Mouse (Mus musculus) hindbrain, embryonic 14.5 days (tissue): ENCODE results near the gene Unc5c. TPM values are rescaled to one million over a fixed set of nuclear protein-coding genes. Genes with fewer than 3 reads are reported as not detected.
A peak's percentile ranks its signal among the peaks of the same experiment; 100 is the strongest.

Experiments
- ATAC-seq: fragments of 200-750 bp; cut with Nextera tagmentation; 2 replicates; pipeline ENCODE4 v1.8.0; 2017; ENCODE audit warnings: moderate number of reproducible peaks, mild to moderate bottlenecking, moderate TSS enrichment, moderate library complexity; ENCODE audit not compliant: low FRiP score
- DNase-seq: peaks from one replicate; pipeline ENCODE4 v3.0.0-alpha.2; 2015; ENCODE audit warnings: low spot score
- H3K27ac ChIP-seq: fragments of 300-500 bp; sonication (generic); 2 replicates; pipeline ENCODE4 v1.5.1; 2014; ENCODE audit warnings: mild to moderate bottlenecking, moderate library complexity
- H3K27me3 ChIP-seq: fragments of 300-500 bp; sonication (generic); 2 replicates; pipeline ENCODE4 v1.6.1; 2014; ENCODE audit warnings: mild to moderate bottlenecking, low read length, mixed read lengths; ENCODE audit not compliant: control insufficient read depth, insufficient read depth
- H3K36me3 ChIP-seq: fragments of 300-500 bp; sonication (generic); replicated peaks from 2 replicates; pipeline ENCODE4 v1.6.1; 2014; ENCODE audit not compliant: control insufficient read depth, insufficient read depth
- H3K4me1 ChIP-seq: fragments of 300-500 bp; sonication (generic); replicated peaks from 2 replicates; pipeline ENCODE4 v1.6.1; 2014; ENCODE audit warnings: antibody characterized with exemption, low read length, mixed read lengths; ENCODE audit not compliant: control insufficient read depth, insufficient read depth
- H3K4me2 ChIP-seq: fragments of 300-500 bp; sonication (generic); replicated peaks from 2 replicates; pipeline ENCODE4 v1.6.1; 2014; ENCODE audit warnings: mild to moderate bottlenecking, moderate library complexity
- H3K4me3 ChIP-seq: fragments of 300-500 bp; sonication (generic); replicated peaks from 2 replicates; pipeline ENCODE4 v1.5.1; 2014; ENCODE audit warnings: mild to moderate bottlenecking, low read length
- H3K9ac ChIP-seq: fragments of 300-500 bp; sonication (generic); 2 replicates; pipeline ENCODE4 v1.6.1; 2014
- H3K9me3 ChIP-seq: fragments of 300-500 bp; sonication (generic); 2 replicates; pipeline ENCODE4 v1.6.1; 2016; ENCODE audit warnings: low read length; ENCODE audit not compliant: control insufficient read depth
- WGBS: fragments of 180-500 bp; shearing (Covaris S2); extraction: QIAGEN DNeasy Blood & Tissue Kit; methylation state at CpG from one replicate; pipeline ENCODE4 v1.1.7; 2014; 5-methylcytosine and 5-hydroxymethylcytosine counted together
- polyA plus RNA-seq: library from polyadenylated mRNA; unstranded; fragments of >200 nt; fragmentation: Nextera tagmentation; extraction: Ambion mirVana; gene quantifications from 2 replicates; pipeline ENCODE4 v1.2.1, GENCODE M21; 2014

The Unc5c gene
- polyA plus RNA-seq, 1 experiment from 2014 or later, result 24.4 TPM

DNA sequence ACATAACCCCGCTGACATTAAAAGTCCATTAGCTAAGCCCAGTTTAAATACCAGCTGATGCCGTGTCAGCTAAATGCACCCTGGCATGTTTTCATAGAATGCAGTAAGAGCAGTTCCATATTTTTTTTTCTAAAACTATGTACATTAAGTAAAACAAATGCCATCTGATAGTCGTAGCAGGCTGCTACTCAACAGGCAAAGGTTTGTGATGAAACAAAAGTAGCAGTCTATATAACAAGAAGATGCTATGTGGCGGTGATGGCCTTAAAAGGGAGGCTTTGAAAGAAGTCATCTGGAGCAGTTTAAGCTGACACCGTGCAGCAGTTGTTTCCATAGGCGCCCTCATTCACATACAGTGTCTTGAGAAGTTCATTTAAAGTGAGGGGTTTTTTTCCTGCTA, 10.9 kb downstream of the Unc5c start:
- ATAC-seq (no peak), DNase-seq (no peak)
- Histone ChIP-seq H3K36me3 (no peaks in the 10 kb centered on the region), H3K27ac (no peak overlapping the region), H3K4me1 (0 out of 2 replicates have a peak, but pooled peaks cover 3% of the 10 kb centered on the region), H3K27me3 (no peaks in the 10 kb centered on the region), H3K9me3 (no peaks in the 10 kb centered on the region), H3K9ac (no peak overlapping the region), H3K4me3 (no peak overlapping the region), H3K4me2 (0 out of 2 replicates have a peak overlapping the region, but pooled peaks have one; percentile 1)
- WGBS, result 66% methylated on average over 6 of the region's 6 CpGs

DNA sequence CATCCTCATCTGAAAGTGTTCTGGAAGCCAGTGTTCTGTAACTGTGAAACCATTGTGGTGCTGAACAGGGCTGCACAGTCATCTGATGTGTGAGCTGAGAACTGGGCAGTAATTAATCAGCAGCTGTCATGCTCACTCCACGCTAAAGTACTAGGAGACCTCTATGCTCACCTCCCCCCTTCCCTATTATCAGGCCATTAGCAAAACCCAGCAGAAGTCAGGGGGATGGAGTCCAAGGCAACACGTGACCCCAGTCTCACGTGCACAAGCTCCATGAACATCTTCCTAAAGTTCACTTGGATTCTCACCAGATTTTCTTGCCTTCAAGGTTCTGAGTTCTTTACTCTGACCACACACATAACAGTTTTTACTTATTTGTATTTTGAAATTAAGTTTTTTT, 11.7 kb downstream of the Unc5c start:
- ATAC-seq, result peak; percentile 71; the same call in 1 of the 2 replicates
- WGBS, result 19% methylated on average over 3 of the region's 3 CpGs
- no peak for DNase-seq
- Histone ChIP-seq H3K27ac (no peak overlapping the region), H3K36me3 (no peaks in the 10 kb centered on the region), H3K27me3 (no peaks in the 10 kb centered on the region), H3K4me1 (0 out of 2 replicates have a peak, but pooled peaks cover 3% of the 10 kb centered on the region), H3K9me3 (no peaks in the 10 kb centered on the region), H3K9ac (no peak overlapping the region), H3K4me3 (no peak overlapping the region), H3K4me2 (no peak overlapping the region)

DNA sequence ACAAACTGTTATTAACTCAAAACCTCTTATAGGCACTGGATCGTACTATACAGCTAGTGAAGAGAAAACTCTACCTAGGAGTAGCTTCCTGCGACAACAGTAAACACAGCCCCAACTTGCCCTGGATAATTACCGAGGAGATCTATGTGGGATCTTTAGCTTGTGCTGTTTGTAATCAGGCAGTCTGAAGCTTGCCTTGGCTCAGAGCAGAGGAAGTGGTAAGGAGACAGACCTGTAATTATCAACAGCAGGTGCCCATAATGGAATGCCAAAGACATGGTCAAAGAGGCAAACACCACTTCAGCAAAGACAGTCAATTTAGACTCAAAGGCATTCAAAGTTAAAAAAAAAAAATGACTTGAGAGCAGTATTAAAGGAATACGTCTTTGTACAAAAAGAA, 17.4 kb downstream of the Unc5c start:
- Histone ChIP-seq H3K27me3 (no peaks in the 10 kb centered on the region), H3K4me1 (no peaks in the 10 kb centered on the region), H3K27ac (no peak overlapping the region), H3K36me3 (no peaks in the 10 kb centered on the region), H3K9ac (no peak overlapping the region), H3K9me3 (no peaks in the 10 kb centered on the region), H3K4me3 (no peak overlapping the region), H3K4me2 (no peak overlapping the region)
- ATAC-seq, result no peak
- no peak for DNase-seq
- 87% methylated on average over 4 of the region's 4 CpGs for WGBS

DNA sequence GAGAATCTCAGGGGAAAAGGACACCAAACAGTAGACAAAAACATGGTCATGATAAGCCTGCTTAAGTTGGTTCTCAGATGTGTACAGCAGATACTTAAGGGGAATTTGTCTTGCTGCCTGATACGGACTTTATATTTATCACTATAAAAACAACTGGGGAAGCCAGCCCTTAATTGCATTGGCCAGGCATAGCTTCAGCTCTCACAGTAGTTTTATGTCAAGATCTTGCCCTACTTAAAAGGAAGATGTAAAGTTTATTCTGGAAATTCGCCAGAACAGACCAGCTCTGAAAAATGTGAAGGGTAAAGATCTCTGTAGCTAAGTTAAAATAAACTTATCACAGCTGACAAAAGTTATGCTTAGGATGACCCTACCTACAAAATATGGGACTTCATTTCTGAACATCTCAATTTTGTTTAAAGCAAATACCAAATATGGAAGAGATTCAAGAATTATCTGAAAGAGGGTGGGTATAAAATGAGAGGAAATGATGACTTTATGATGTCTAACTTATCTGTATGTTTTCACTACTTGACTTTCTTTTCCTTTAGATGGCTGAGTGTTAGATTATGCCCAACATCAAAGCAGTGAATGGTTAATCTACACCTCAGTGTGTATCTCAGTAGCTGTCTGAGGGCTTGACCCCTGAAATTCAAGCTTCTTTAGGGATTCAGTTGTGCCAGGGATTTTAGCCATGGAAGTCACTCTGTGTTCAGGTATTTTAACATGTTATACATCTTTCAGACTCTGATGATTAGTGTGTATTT, 18.8 kb downstream of the Unc5c start:
- WGBS, result 78% methylated on average over 2 of the region's 2 CpGs
- Histone ChIP-seq H3K4me3 (no peak overlapping the region), H3K27me3 (no peaks in the 10 kb centered on the region), H3K36me3 (no peaks in the 10 kb centered on the region), H3K4me1 (no peaks in the 10 kb centered on the region), H3K27ac (no peak overlapping the region), H3K4me2 (no peak overlapping the region), H3K9me3 (no peaks in the 10 kb centered on the region), H3K9ac (no peak overlapping the region)
- DNase-seq, result no peak
- ATAC-seq, result no peak

DNA sequence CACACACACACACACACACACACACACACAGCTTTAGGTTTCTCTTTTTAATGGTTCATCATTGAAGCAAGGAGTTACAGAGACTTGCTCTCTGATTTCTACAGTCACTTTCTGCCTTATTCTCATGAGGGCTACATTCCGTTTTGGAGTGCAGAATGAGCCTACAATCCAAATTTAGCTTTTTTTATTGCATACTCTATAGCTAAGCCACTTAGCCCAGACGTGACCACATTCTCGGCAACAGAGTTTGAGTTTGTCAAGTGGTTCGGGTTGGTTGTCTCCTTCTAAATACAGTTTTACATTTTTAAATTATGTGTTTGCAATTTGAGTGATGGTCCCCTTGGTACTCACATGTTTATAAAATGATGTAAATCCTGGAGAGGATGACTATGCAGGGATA, 20.2 kb downstream of the Unc5c start:
- Histone ChIP-seq H3K4me2 (no peak overlapping the region), H3K4me3 (no peak overlapping the region), H3K27me3 (no peaks in the 10 kb centered on the region), H3K9ac (no peak overlapping the region), H3K4me1 (no peaks in the 10 kb centered on the region), H3K27ac (no peak overlapping the region), H3K36me3 (no peaks in the 10 kb centered on the region), H3K9me3 (no peaks in the 10 kb centered on the region)
- WGBS, result 91% methylated on average over 4 of the region's 4 CpGs
- DNase-seq, result no peak
- no peak for ATAC-seq

DNA sequence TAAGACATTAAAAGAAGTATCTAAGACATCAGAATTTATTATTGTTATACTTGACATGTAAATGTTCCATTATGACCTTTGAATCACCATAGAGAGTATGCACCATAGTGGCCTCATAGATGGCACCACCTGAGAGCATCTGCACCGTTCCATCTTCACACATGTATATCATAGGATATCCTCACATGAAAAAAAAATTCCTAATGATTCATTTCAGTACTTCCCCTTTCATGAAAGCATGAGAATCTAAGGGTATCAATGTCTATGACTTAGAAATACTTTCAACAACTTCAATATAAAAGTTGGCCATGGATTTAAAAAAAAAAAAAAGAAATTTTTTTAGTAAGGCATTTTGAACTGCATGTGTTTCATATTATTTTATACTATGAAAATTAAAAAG, 25.6 kb downstream of the Unc5c start:
- 0 out of 2 replicates have a peak, but pooled peaks cover 3% of the 10 kb centered on the region for H3K4me1 ChIP-seq
- no peak overlapping the region for H3K4me2 ChIP-seq
- H3K27ac ChIP-seq, result no peak overlapping the region
- DNase-seq (no peak), ATAC-seq (no peak)
- H3K9me3 ChIP-seq, result no peaks in the 10 kb centered on the region
- no peak overlapping the region for H3K9ac ChIP-seq
- 87% methylated on average over 1 of the region's 1 CpGs for whole genome bisulfite sequencing
- H3K36me3 ChIP-seq, result no peaks in the 10 kb centered on the region
- H3K27me3 ChIP-seq, result no peaks in the 10 kb centered on the region
- H3K4me3 ChIP-seq, result no peak overlapping the region

DNA sequence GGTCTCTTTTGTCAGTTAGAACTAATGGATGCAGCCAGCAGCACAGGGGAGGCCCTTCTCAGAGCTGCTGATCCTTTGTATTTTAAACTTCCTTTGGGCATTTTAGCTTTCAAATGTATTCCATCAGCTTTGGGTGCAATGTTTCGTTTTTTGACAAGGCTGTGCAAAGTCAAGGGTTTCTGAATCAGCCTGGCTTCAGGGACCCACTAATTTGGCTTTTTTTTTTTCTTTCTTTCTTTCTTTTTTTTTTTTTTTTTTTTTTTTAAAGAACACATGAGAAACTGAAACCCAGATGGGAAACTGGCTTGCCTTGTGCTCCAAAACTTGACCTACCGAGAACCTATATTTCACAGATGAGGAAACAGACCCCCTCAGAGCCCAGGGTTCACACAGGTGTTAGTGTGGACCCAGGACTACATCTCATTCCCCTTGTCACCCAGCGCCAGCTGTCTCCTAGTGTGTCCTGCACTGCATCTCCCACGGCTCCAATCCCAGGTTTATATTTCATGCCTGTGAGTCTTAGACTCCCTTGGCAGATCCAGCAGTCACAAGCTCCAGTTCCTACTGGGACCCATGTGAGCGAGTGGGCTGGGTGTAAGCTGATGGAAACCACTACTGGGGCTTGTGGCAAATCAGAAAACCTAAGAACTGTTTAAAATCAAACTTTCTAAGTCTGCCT, 26.4 kb downstream of the Unc5c start:
- Histone ChIP-seq H3K4me2 (no peak overlapping the region; the same call in 1 of the 2 replicates), H3K4me1 (0 out of 2 replicates have a peak, but pooled peaks cover 3% of the 10 kb centered on the region), H3K27ac (peak overlapping the region; percentile 14; the same call in 1 of the 2 replicates), H3K9me3 (no peaks in the 10 kb centered on the region), H3K27me3 (no peaks in the 10 kb centered on the region), H3K9ac (no peak overlapping the region), H3K4me3 (no peak overlapping the region), H3K36me3 (no peaks in the 10 kb centered on the region)
- no peak for DNase-seq
- WGBS, result 37% methylated on average over 5 of the region's 5 CpGs
- no peak for ATAC-seq

DNA sequence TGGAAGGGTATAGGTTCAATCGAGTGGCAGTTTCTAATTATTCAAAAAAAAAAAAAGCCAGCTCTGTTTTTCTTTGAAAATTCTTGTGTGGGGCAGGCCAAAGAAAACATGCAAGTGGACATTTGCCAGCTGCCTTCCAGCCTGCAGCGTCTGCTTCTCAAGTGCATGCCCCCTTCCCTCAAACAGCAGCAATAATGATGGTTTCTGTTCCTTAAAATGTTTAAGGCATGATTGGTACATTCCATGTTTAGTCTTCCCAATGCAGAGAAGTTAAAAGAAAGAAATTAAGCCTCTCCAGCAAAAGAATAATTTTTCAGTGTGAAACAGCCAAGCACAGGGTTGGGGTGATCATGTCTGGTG, 26.9 kb downstream of the Unc5c start:
- H3K4me1 ChIP-seq, result 0 out of 2 replicates have a peak, but pooled peaks cover 3% of the 10 kb centered on the region
- H3K4me3 ChIP-seq, result no peak overlapping the region
- DNase-seq (no peak), ATAC-seq (no peak)
- 42% methylated on average over 2 of the region's 2 CpGs for WGBS
- H3K27me3 ChIP-seq, result no peaks in the 10 kb centered on the region
- no peak overlapping the region for H3K9ac ChIP-seq
- H3K9me3 ChIP-seq, result no peaks in the 10 kb centered on the region
- no peak overlapping the region for H3K4me2 ChIP-seq
- H3K27ac ChIP-seq, result no peak overlapping the region; the same call in 1 of the 2 replicates
- H3K36me3 ChIP-seq, result no peaks in the 10 kb centered on the region

DNA sequence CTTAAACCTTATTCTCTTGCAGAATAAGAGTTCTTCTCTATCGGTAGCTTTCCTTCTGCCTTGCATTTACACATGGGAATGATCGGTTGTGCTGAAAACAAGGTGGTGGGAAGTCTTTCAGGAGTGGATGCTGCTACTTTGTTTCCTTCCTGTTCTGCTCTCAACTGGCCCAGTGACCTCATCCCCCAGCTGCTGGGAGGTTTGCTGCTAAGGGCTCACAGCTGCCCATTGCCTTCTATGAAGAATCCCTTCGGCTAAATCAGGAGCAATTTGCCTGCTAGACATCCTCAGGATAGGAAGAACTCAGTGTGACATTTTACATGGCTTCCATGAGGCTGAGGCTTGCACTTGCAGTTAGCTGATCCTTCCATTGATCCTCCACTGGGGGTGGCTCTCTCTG, 28.0 kb downstream of the Unc5c start:
- DNase-seq, result no peak
- H3K36me3 ChIP-seq, result no peaks in the 10 kb centered on the region
- WGBS, result 80% methylated on average over 3 of the region's 3 CpGs
- no peak overlapping the region for H3K9ac ChIP-seq
- H3K4me3 ChIP-seq, result no peak overlapping the region
- H3K4me1 ChIP-seq, result 0 out of 2 replicates have a peak, but pooled peaks cover 3% of the 10 kb centered on the region
- no peak overlapping the region for H3K27ac ChIP-seq
- H3K27me3 ChIP-seq, result no peaks in the 10 kb centered on the region
- H3K4me2 ChIP-seq, result no peak overlapping the region
- H3K9me3 ChIP-seq, result no peaks in the 10 kb centered on the region
- no peak for ATAC-seq
